Mouse (Mus musculus) small intestine, adult 2 months (tissue): ENCODE data around the gene Pip4k2b.

Experiments used
- CTCF ChIP-seq: fragments of 200-500 bp; IDR thresholded peaks from 2 replicates; pipeline ENCODE4 v1.5.1; 2012; ENCODE audit warnings: low read depth, mild to moderate bottlenecking, control low read depth, inconsistent platforms, low read length, moderate library complexity, mixed read lengths; ENCODE audit not compliant: insufficient replicate concordance, insufficient read length; ENCODE audit errors: extremely low read depth
- POLR2A ChIP-seq: fragments of 200-500 bp; IDR thresholded peaks from 2 replicates; pipeline ENCODE4 v1.6.1; 2012; ENCODE audit warnings: low read depth, mild to moderate bottlenecking, control low read depth, inconsistent platforms, low read length, moderate library complexity

- TF ChIP-seq CTCF (no peak), POLR2A (no peak)
Measured at GRCm38 (mm10) chr11:97700746-97701580, 43.5 kb downstream of the Pip4k2b start.
